Mouse (Mus musculus): Measurements from ENCODE around the gene Ddx31.

DNA sequence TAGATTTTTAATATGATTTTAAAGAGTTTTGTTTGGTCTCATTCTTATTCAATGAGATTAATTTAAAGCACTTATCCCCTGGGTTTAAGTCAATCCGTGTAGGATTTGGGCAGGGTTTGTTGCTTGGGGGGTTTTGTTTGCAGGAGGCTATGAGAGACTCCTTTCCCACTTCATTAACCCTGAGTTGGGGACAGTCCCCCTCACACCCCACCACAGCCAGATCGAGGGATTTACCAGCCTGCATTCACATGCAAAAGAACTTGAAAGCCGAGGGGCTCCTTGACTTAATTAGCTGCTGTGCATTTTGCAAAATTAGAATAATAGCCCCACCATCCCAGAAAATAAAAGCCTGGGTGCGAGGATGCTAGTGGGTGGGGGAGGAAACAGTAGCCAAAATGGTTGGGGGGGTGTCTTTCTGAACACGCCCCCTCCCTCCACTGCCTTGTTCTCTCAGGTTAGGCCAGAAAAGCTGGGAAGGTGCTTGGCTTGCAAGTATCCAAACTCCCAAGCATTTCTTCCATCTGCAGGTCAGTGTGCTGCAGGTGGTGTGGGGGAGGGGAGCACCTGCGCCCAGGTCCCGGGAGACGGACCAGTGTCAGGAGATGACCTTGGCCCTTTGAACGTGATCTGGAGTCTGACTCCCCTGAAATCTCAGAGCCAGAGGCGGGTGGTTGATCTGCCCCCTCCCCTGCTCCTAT is 67.6 kb downstream of the Ddx31 start:
- no peak for TF ChIP-seq HCFC1 (IDR thresholded peaks at IDR 0.05; ENCODE audit: borderline replicate concordance, insufficient read depth, low read length)
- no peak for TF ChIP-seq MAFK (IDR thresholded peaks at IDR 0.05; ENCODE audit: insufficient read depth, low read depth, low read length)
- TF ChIP-seq CHD2 (IDR thresholded peaks at IDR 0.05; ENCODE audit: low read depth, low read length) = no peak
- TF ChIP-seq ZC3H11A (IDR thresholded peaks at IDR 0.05; ENCODE audit: borderline replicate concordance, low read depth, low read length) = no peak

All from ES-E14 (cell line).